Comparison of ENCODE assay signal across 8 mouse cellular contexts in the genomic region with DNA sequence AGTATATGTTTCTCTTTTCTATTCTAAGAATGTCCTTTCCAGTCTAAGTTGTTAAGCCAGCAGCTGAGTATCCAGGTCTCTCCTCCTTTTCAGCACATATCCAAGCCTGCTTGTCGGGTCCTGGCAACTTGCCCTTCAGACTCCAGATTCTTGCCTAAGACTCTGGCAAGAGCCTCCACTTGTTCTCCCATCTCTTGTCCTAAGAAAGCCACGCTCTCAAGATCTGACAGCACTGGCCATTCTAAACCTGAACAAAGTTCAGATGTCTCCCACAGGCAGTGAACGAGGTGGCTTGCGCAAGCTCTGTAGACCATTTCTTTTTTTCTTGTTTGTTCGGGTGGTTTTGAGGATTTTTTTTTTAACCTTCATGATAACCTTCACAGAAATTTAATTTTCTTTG.
A peak's percentile ranks its signal among the peaks of the same experiment; 100 is the strongest.
DNase-seq lines count a peak whose midpoint lies in the region; ATAC-seq lines count a peak whose summit lies in the region.

No protein-coding gene starts in this region.

- peaks cover 3% of the 10 kb centered on the region for H3K4me1 ChIP-seq in liver, embryonic 12.5 days
- 0 out of 2 replicates have a peak, but pooled peaks cover 5% of the 10 kb centered on the region for H3K4me1 ChIP-seq in liver, embryonic 11.5 days (replicated peaks; ENCODE audit: control insufficient read depth, insufficient read depth, low read length)
- peaks cover 18% of the 10 kb centered on the region for H3K4me1 ChIP-seq in intestine, embryonic 16.5 days (ENCODE audit: control insufficient read depth, insufficient read depth, low read length)
- H3K4me1 ChIP-seq in forebrain, embryonic 13.5 days: peaks cover 12% of the 10 kb centered on the region; the same call in 1 of the 2 replicates

- 0 out of 2 replicates have a peak overlapping the region, but pooled peaks have one; percentile 10 for H3K27ac ChIP-seq in liver, embryonic 12.5 days
- H3K27ac ChIP-seq in liver, embryonic 11.5 days (ENCODE audit: low read depth, low read length): no peak overlapping the region
- H3K27ac ChIP-seq in intestine, embryonic 16.5 days (ENCODE audit: low read length): peak overlapping the region; percentile 17; the same call in 1 of the 2 replicates
- H3K27ac ChIP-seq in forebrain, embryonic 13.5 days: no peak overlapping the region

- no peaks in the 10 kb centered on the region for H3K27me3 ChIP-seq in liver, embryonic 12.5 days (replicated peaks)
- no peaks in the 10 kb centered on the region for H3K27me3 ChIP-seq in liver, embryonic 11.5 days (replicated peaks; ENCODE audit: control insufficient read depth, insufficient read depth, low read length)
- no peaks in the 10 kb centered on the region for H3K27me3 ChIP-seq in intestine, embryonic 16.5 days (replicated peaks; ENCODE audit: control insufficient read depth, insufficient read depth, low read length)
- H3K27me3 ChIP-seq in forebrain, embryonic 13.5 days: no peaks in the 10 kb centered on the region

- H3K9me3 ChIP-seq in liver, embryonic 12.5 days (replicated peaks): no peaks in the 10 kb centered on the region
- no peaks in the 10 kb centered on the region for H3K9me3 ChIP-seq in liver, embryonic 11.5 days (ENCODE audit: control insufficient read depth, low read length)
- no peaks in the 10 kb centered on the region for H3K9me3 ChIP-seq in intestine, embryonic 16.5 days (ENCODE audit: control insufficient read depth, low read length)
- H3K9me3 ChIP-seq in forebrain, embryonic 13.5 days (replicated peaks): no peaks in the 10 kb centered on the region

- H3K4me3 ChIP-seq in liver, embryonic 12.5 days: no peak overlapping the region
- H3K4me3 ChIP-seq in liver, embryonic 11.5 days (ENCODE audit: low read depth, low read length): no peak overlapping the region
- H3K4me3 ChIP-seq in intestine, embryonic 16.5 days (ENCODE audit: low read length): no peak overlapping the region
- H3K4me3 ChIP-seq in forebrain, embryonic 13.5 days: no peak overlapping the region

- peak overlapping the region; percentile 25; the same call in 1 of the 2 replicates for H3K4me2 ChIP-seq in liver, embryonic 12.5 days
- no peak overlapping the region for H3K4me2 ChIP-seq in liver, embryonic 11.5 days
- H3K4me2 ChIP-seq in intestine, embryonic 16.5 days (ENCODE audit: low read depth, low read length): no peak overlapping the region
- no peak overlapping the region for H3K4me2 ChIP-seq in forebrain, embryonic 13.5 days

- ATAC-seq in liver, embryonic 12.5 days: no peak
- no peak for ATAC-seq in liver, embryonic 11.5 days (replicated peaks; ENCODE audit: low FRiP score)
- peak; percentile 68 for ATAC-seq in intestine, embryonic 16.5 days
- ATAC-seq in megakaryocyte, adult 5-6 weeks (ENCODE audit: poor library complexity, severe bottlenecking): no peak
- no peak for ATAC-seq in forebrain, embryonic 13.5 days

- no peak for DNase-seq in liver, embryonic 11.5 days (ENCODE audit: low spot score)
- DNase-seq in fat pad, adult 2 months (ENCODE audit: extremely low read depth, low read depth, low spot score): peak; percentile 98
- DNase-seq in lung, postnatal 36 days: peak; percentile 92
- no peak for DNase-seq in retina, embryonic 14.5 days (ENCODE audit: low spot score)

- WGBS in liver, embryonic 12.5 days (ENCODE audit: insufficient replicate concordance): 69% methylated on average over 5 of the region's 5 CpGs
- 66% methylated on average over 5 of the region's 5 CpGs for WGBS in liver, embryonic 11.5 days
- 47% methylated on average over 5 of the region's 5 CpGs for WGBS in intestine, embryonic 16.5 days
- WGBS in forebrain, embryonic 13.5 days: 79% methylated on average over 5 of the region's 5 CpGs

- no peaks in the 10 kb centered on the region for H3K36me3 ChIP-seq in liver, embryonic 12.5 days
- H3K36me3 ChIP-seq in liver, embryonic 11.5 days (ENCODE audit: control insufficient read depth, insufficient read depth, low read length): no peaks in the 10 kb centered on the region
- no peaks in the 10 kb centered on the region for H3K36me3 ChIP-seq in intestine, embryonic 16.5 days (ENCODE audit: control insufficient read depth, insufficient read depth, low read length)
- no peaks in the 10 kb centered on the region for H3K36me3 ChIP-seq in forebrain, embryonic 13.5 days (ENCODE audit: poor library complexity, severe bottlenecking)

- H3K9ac ChIP-seq in liver, embryonic 12.5 days: no peak overlapping the region
- H3K9ac ChIP-seq in liver, embryonic 11.5 days (ENCODE audit: low read depth, low read length): no peak overlapping the region
- no peak overlapping the region for H3K9ac ChIP-seq in intestine, embryonic 16.5 days (ENCODE audit: low read depth, low read length)
- H3K9ac ChIP-seq in forebrain, embryonic 13.5 days: no peak overlapping the region

Comparison
In these comparisons a context has a peak if more than half of its experiments do, and no peak if none do; other contexts are left out.
1. H3K27ac ChIP-seq: peak in liver, embryonic 12.5 days (single experiment) and intestine, embryonic 16.5 days (single experiment); none in liver, embryonic 11.5 days (single experiment) and forebrain, embryonic 13.5 days (single experiment).
2. DNase-seq: peak in fat pad, adult 2 months (single experiment) and lung, postnatal 36 days (single experiment); none in liver, embryonic 11.5 days (single experiment) and retina, embryonic 14.5 days (single experiment).